Mouse (Mus musculus) midbrain, postnatal 0 days (tissue): ENCODE data around the gene Unc13d. TPM values are rescaled to one million over a fixed set of nuclear protein-coding genes. Genes with fewer than 3 reads are reported as not detected.
A peak's percentile ranks its signal among the peaks of the same experiment; 100 is the strongest.

Source experiments
- ATAC-seq: fragments of 200-750 bp; cut with Nextera tagmentation; 2 replicates; pipeline ENCODE4 v1.8.0; 2017; ENCODE audit warnings: moderate number of reproducible peaks, mild to moderate bottlenecking, moderate TSS enrichment, moderate library complexity; ENCODE audit not compliant: low FRiP score
- DNase-seq: peaks from one replicate; pipeline ENCODE4 v3.0.0-alpha.2; 2015; ENCODE audit warnings: low spot score
- H3K27ac ChIP-seq: fragments of 300-500 bp; sonication (generic); 2 replicates; pipeline ENCODE4 v1.5.1; 2014; ENCODE audit warnings: low read depth, mild to moderate bottlenecking, low read length, mixed read lengths
- H3K27me3 ChIP-seq: fragments of 300-500 bp; sonication (generic); 2 replicates; pipeline ENCODE4 v1.6.1; 2014; ENCODE audit warnings: low read length, control low read depth, mixed read lengths; ENCODE audit not compliant: insufficient read depth
- H3K36me3 ChIP-seq: fragments of 300-500 bp; sonication (generic); 2 replicates; pipeline ENCODE4 v1.6.1; 2014; ENCODE audit warnings: low read length, control low read depth, mixed read lengths; ENCODE audit not compliant: insufficient read depth
- H3K4me1 ChIP-seq: fragments of 300-500 bp; sonication (generic); 2 replicates; pipeline ENCODE4 v1.6.1; 2014; ENCODE audit warnings: mild to moderate bottlenecking, control low read depth, antibody characterized with exemption, low read length, mixed read lengths; ENCODE audit not compliant: insufficient read depth
- H3K4me2 ChIP-seq: fragments of 300-500 bp; sonication (generic); 2 replicates; pipeline ENCODE4 v1.6.1; 2014; ENCODE audit warnings: low read depth, mild to moderate bottlenecking, low read length, mixed read lengths; ENCODE audit not compliant: poor library complexity, severe bottlenecking
- H3K4me3 ChIP-seq: fragments of 300-500 bp; sonication (generic); 2 replicates; pipeline ENCODE4 v1.5.1; 2014; ENCODE audit warnings: low read depth, mild to moderate bottlenecking, low read length, moderate library complexity
- H3K9ac ChIP-seq: fragments of 300-500 bp; sonication (generic); replicated peaks from 2 replicates; pipeline ENCODE4 v1.6.1; 2014; ENCODE audit warnings: mild to moderate bottlenecking, low read length, moderate library complexity, mixed read lengths; ENCODE audit not compliant: poor library complexity, severe bottlenecking
- H3K9me3 ChIP-seq: fragments of 300-500 bp; sonication (generic); 2 replicates; pipeline ENCODE4 v1.6.1; 2016; ENCODE audit warnings: low read length, control low read depth
- CTCF ChIP-seq: IDR thresholded peaks from 2 replicates; pipeline ENCODE4 v1.5.1; 2016; ENCODE audit warnings: antibody characterized with exemption, mild to moderate bottlenecking
- WGBS: fragments of 180-500 bp; shearing (Covaris S2); extraction: QIAGEN DNeasy Blood & Tissue Kit; methylation state at CpG from one replicate; pipeline ENCODE4 v1.1.7; 2014; 5-methylcytosine and 5-hydroxymethylcytosine counted together
- polyA plus RNA-seq: library from polyadenylated mRNA; unstranded; fragments of >200 nt; fragmentation: Nextera tagmentation; extraction: Ambion mirVana; gene quantifications from 2 replicates; pipeline ENCODE4 v1.2.1, GENCODE M21; 2015
- total RNA-seq: library from RNA; depleted of rRNA; stranded (reverse); fragments of >200 nt; gene quantifications from 2 replicates; pipeline ENCODE4 v1.2.3, GENCODE M21; 2014

The Unc13d gene
- total and polyA plus RNA-seq, 2 experiments from 2014 or later = 0.22 to 0.77 TPM

DNA sequence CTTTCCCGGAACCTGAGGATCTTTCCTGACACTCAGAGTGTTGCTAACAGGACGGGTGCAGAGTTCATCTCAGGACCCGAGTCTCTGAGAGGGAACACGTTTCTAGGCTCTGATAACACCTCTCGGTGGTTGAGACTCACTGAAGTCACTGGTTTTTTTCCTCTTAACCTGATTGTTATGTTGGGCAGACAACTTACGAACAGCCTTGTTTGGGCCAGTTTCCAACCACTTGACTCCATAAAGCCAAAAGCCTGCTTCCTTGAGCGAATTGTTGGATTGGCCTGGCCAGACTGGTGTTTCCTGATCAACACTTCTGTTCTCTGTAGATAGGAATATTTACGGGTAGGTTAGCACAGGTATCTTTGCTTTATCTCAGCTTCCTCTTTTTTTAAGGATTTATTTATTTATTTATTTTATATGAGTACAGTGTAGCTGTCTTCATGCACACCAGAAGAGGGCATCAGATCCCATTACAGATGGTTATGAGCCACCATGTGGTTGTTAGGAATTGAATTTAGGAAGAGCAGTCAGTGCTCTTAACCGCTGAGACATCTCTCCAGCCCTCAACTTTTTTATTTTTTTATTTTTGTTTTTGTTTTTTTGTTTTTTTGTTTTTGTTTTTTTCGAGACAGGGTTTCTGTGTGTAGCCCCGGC is 11.1 kb upstream of the Unc13d start:
- Histone ChIP-seq H3K4me3 (no peak overlapping the region), H3K4me1 (0 out of 2 replicates have a peak, but pooled peaks cover 3% of the 10 kb centered on the region), H3K27me3 (no peaks in the 10 kb centered on the region), H3K27ac (no peak overlapping the region), H3K4me2 (no peak overlapping the region), H3K36me3 (peaks cover 2% of the 10 kb centered on the region; the same call in 1 of the 2 replicates), H3K9me3 (no peaks in the 10 kb centered on the region), H3K9ac (no peak overlapping the region)
- ATAC-seq = no peak
- peak; percentile 45 for TF ChIP-seq CTCF
- 84% methylated on average over 11 of the region's 11 CpGs for WGBS
- DNase-seq = no peak

DNA sequence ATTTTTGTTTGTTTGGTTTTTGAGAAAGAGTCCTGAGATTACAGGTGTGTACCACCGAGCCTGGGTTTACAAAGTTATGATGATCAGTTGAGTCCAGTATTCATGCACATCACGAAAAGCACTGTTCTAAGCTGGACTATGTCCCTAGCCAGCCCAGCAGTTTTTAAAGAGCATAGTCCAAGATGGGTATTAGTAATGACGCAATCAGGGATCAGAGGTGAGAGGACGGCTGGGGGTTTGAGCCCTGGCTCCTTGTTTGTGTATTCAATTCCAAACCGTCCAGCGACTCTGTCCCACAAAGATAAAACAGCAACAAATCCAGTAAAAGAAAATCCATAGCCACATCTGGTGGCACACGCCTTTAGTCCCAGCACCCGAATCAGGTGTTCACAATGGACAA is 10.4 kb upstream of the Unc13d start:
- Histone ChIP-seq H3K4me2 (no peak overlapping the region), H3K36me3 (peaks cover 8% of the 10 kb centered on the region), H3K9ac (no peak overlapping the region), H3K4me1 (0 out of 2 replicates have a peak, but pooled peaks cover 3% of the 10 kb centered on the region), H3K27me3 (no peaks in the 10 kb centered on the region), H3K4me3 (no peak overlapping the region), H3K9me3 (no peaks in the 10 kb centered on the region), H3K27ac (no peak overlapping the region)
- no peak for TF ChIP-seq CTCF
- ATAC-seq (no peak), DNase-seq (no peak)
- WGBS = 86% methylated on average over 8 of the region's 8 CpGs

DNA sequence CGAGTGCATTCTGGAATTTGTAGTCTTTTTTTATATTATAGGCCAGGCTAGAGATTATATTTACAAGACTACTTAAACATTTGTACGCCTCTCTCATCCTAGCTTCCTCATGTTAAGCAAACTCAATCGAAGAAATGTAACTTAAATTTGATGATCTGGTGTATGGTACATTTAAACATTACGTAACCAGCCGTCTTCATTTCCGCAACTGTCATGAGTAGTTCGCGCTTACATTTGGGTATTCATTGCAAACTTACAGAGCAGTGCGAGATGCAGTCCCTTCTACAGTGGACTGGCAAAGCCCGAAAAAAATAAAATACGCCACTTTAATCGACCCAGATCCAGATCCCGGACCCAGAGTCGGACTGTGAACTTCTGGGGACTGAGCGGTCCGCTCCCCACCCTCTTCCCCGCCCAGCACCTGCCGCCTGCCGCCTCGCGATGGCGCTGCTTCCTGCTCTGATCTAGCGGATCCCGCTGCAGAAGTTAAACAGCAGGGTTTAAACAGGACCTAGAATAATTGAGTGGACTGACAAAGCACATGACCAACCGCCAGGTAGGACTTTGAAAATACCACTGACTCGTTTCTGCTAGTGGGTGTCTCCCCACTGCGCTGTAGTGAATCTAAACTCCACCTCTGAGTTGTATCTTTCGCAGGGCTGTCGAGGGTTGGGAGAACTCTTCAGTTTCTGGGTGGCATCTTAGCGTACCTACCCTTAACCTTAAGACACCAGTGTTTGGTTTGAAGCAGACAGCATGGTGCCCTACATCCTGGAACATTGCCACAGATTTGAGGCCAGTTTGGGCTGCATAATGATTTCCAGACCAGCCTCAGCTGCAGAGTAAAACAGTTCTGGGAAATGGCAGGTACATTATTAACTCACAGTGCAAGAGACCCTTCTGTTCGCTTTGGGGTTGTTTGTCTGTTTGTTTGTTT is 9.7 kb upstream of the Unc13d start:
- Histone ChIP-seq H3K4me2 (peak overlapping the region; percentile 46), H3K4me1 (0 out of 2 replicates have a peak, but pooled peaks cover 3% of the 10 kb centered on the region)
- 4% methylated on average over 31 of the region's 31 CpGs for WGBS

DNA sequence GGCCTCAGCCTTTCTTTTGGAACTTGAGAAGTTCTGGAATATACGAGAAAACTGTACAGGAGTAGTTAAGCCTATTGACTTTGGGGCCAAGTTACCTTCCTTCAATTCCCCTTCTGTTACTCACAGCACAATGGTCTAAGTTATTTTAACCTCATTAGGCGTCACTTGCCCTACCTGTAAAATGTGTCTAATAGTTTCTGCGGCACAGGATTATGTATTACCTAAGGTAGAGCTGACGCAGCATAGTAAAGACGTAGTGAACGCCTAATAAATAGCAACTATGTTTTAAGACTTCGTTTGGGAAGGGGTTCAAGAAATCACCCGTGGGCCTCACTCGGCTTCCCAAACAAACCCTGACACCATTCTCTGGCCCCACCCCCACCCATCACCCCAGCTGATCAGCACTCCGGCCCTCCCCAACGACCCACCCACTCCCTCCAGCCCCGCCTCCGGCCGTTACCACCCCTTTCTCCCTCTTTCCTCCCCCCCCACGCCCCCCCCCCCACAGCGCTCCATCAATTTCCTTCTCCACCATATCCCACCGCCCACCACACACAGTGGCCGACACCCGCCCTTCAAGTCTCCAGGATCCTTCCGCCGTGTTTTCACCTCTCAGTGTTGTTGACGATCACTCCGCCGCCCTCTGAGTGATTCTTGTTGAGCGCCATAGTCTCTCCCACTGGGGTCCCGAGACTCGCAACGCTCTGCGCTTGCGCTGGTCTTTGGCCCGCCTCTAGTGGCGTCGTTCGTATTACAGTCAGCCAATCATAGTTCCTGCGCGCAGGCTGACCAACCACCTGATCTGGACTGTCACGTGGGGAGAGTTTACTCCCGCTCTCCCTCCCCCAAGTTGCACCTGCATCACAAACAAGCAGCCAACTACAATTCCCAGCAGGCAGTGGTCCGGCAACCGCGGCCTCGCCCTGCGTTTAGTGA is 8.8 kb upstream of the Unc13d start, which contains the start of gene Wbp2:
Wbp2 (minus strand) TSS at position 738 of the 936 bp plus-strand sequence.
- Histone ChIP-seq H3K4me2 (peak within 1 kb of the TSS; percentile 49), H3K27ac (peak within 1 kb of the TSS; percentile 4), H3K36me3 (peaks cover 20% of the 10 kb centered on the region), H3K27me3 (no peaks in the 10 kb centered on the region), H3K9ac (peak within 1 kb of the TSS; percentile 29; the same call in 1 of the 2 replicates), H3K4me1 (0 out of 2 replicates have a peak, but pooled peaks cover 3% of the 10 kb centered on the region), H3K4me3 (peak within 1 kb of the TSS; percentile 41), H3K9me3 (no peaks in the 10 kb centered on the region)
- peak; percentile 96 for ATAC-seq
- WGBS = 3% methylated on average over 40 of the region's 43 CpGs
- DNase-seq = peak; percentile 100
- TF ChIP-seq CTCF = peak; percentile 61

More for the DNA sequence above, 9.7 kb upstream of the Unc13d start:
- Histone ChIP-seq H3K27me3 (no peaks in the 10 kb centered on the region), H3K9ac (0 out of 2 replicates have a peak overlapping the region, but pooled peaks have one; percentile 3), H3K9me3 (no peaks in the 10 kb centered on the region), H3K36me3 (peaks cover 13% of the 10 kb centered on the region), H3K4me3 (peak overlapping the region; percentile 41), H3K27ac (no peak overlapping the region)
- peak; percentile 91 for TF ChIP-seq CTCF
- DNase-seq (peak; percentile 82), ATAC-seq (peak; percentile 86)

DNA sequence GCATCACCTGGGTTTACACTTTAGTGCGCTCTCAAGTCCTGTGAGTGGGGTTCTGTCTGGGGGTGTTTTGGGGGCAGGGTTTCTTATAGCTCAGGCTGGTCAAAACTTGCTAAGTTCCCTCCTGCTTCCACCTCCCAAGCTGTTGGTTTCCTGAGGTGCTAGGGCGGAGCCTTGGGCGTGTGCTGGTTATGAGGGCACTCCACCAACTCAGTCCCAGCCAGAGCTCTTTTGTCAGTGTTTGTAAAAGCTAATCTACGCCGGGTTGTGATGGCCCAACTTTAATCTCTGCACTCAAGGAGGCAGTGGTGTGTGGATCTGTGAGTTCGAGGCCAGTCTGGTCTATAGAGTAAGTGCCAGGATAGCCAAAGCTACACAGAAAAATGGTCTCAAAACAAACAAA is 6.4 kb upstream of the Unc13d start:
- Histone ChIP-seq H3K27ac (no peak overlapping the region), H3K4me2 (no peak overlapping the region), H3K9ac (no peak overlapping the region), H3K4me1 (0 out of 2 replicates have a peak, but pooled peaks cover 3% of the 10 kb centered on the region), H3K9me3 (no peaks in the 10 kb centered on the region), H3K36me3 (peaks cover 42% of the 10 kb centered on the region), H3K27me3 (no peaks in the 10 kb centered on the region), H3K4me3 (no peak overlapping the region)
- no peak for TF ChIP-seq CTCF
- WGBS = 94% methylated on average over 6 of the region's 6 CpGs
- DNase-seq (no peak), ATAC-seq (no peak)
